Mouse (Mus musculus) c-Kit-positive CD71-positive TER-119-negative erythroid progenitor cells, embryonic 14.5 days (primary cell): ENCODE results near the gene Tmem62.
"Not testable (repeated sequence)": the region's sequence is repeated elsewhere in the genome, so short reads cannot be mapped to it uniquely, and the experiment has no call there.

Experiments used
- DNase-seq: peaks from one replicate; pipeline ENCODE4 v3.0.0-alpha.2; 2013; ENCODE audit warnings: low read depth

Gene Tmem62

DNA sequence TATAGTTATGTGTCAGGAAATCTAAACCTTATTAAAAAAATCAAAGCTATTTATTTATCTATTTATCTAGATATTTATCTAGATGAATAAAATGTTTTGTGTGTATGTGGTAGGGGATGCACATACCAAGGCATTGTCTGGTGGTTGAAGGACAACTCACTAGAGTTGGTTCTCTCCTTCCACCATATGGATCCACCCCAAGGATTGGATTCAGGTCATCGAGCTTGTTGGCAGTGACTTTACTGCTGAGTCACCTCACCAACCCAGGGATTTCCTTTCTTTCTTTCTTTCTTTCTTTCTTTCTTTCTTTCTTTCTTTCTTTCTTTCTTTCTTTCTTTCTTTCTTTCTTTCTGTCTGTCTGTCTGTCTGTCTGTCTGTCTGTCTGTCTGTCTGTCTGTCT is 19.8 kb downstream of the Tmem62 start:
- not testable (repeated sequence) for DNase-seq

GRCm38 (mm10) chr2:120998863-120999262 is 22.0 kb downstream of the Tmem62 start:
- no peak for DNase-seq

DNA sequence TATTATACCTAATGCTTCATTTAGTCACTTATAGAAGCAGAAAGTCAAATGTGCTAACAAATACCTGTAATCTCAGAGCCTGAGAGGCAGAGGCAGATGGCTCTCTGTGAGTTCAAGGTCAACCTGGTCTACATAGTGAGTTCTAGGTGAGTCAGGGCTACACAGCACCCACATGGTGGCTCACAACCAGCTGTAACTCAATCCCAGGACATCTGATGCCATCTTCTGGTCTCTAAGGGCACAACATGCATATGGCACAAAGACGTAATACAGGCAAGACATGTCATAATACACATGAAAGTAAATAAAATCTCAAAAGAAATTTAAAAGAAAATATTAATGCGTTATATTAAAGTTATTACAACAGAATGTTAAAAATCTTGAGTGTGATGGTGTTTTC is 26.8 kb downstream of the Tmem62 start:
- no peak for DNase-seq

- DNase-seq = no peak
These were observed 27.4 kb downstream of the Tmem62 start for GRCm38 (mm10) chr2:121004018-121004811.

GRCm38 (mm10) chr2:121006986-121007385 is 30.2 kb downstream of the Tmem62 start:
- no peak for DNase-seq

GRCm38 (mm10) chr2:121007925-121008663 is 31.3 kb downstream of the Tmem62 start, which contains the start of gene Ccndbp1:
TSS of gene Ccndbp1 (plus strand) at chr2:121008403.
- peak; percentile 88 for DNase-seq

DNA sequence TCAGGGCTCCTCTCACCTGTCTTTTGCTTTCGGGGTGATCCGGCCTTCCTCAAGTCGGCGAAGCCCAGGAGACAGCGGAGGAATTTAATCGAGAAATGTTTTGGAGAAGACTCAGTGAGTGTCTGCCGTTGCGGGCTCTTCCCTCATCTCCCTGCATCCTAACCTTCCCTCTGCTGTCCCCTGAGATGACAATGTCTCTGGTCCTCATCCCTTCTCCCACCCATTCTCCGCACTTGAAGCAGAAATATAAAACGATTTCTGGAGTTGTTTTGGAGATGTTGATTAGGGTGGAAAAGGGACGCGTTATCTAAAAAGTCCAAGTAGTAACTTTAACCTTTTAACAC is 31.8 kb downstream of the Tmem62 start:
- no peak for DNase-seq

DNA sequence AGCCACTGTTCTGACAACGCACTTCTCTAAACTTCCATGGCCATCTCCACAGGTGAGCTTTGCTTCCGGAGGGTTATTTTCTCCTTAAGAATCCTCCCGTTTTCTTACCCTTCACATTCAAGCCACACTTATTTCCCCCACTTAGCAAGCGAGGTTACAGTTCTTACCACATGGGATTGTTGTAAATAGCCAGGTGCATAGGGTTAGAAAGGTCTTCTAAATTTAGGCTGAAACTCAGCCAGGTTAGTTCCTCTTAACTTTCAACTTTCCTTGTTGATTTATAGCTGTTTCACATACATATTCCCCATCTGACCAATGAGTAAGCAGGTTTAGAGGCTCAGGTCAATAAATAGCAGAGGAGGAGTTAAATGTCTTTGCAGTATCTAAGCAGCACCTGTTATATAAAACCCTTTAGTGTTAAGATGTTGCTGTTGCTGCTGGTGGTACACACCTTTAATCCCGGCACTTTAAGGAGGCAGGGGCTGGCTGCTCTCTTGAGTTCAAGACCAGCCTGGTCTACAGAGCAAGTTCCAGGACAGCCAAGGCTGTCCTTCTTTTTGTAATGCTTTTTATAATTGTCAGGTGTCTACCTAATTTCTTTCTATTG is 32.4 kb downstream of the Tmem62 start:
- no peak for DNase-seq

- DNase-seq = no peak
These were observed 35.9 kb downstream of the Tmem62 start for GRCm38 (mm10) chr2:121012676-121013075.

DNA sequence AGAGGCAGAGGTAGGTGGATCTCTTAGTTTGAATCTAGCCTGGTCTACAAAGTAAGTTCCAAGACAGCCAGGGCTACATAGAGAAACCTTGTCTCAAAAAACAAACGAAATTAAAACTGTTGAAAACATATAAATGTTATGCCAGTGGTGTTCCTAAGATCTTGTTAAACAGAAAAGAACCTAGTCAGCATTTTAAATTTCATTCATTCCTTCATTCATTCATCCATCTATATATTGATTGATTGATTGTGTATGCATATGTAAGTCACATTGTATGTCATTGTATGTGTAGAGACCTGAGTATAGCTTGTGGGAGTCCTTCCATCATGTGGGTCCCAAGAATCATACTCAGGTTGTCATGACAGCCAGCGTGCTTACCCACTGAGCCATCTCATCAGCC is 38.7 kb downstream of the Tmem62 start:
- no peak for DNase-seq

GRCm38 (mm10) chr2:121016226-121016625 is 39.4 kb downstream of the Tmem62 start:
- DNase-seq = no peak

DNA sequence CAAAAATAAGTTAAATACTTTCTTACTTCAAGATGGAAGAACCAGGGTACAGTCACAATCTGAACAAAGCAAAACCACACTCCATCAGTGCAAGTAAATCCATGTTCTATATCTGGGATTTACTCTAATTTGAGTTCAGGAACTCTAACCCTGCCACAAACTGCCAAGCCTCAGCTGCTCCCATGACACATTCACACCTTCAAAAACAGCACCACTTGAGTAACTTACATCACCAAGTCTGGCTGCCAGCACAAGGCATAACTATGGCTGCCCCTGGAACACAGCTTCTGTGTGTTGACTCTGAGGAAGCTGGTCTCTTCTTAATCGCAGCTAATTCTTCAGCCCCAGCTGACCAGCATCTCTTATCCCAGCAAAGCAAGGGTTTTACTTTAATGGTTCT is 40.3 kb downstream of the Tmem62 start:
- no peak for DNase-seq

- no peak for DNase-seq
These were observed 46.1 kb downstream of the Tmem62 start for GRCm38 (mm10) chr2:121022918-121023317.

GRCm38 (mm10) chr2:121036733-121037341 is 60.0 kb downstream of the Tmem62 start, which contains the start of gene Epb42:
TSS of gene Epb42 (minus strand) at chr2:121037072.
- peak; percentile 84 for DNase-seq

- not testable (repeated sequence) for DNase-seq
These were observed 62.0 kb downstream of the Tmem62 start for GRCm38 (mm10) chr2:121038851-121039250.

DNA sequence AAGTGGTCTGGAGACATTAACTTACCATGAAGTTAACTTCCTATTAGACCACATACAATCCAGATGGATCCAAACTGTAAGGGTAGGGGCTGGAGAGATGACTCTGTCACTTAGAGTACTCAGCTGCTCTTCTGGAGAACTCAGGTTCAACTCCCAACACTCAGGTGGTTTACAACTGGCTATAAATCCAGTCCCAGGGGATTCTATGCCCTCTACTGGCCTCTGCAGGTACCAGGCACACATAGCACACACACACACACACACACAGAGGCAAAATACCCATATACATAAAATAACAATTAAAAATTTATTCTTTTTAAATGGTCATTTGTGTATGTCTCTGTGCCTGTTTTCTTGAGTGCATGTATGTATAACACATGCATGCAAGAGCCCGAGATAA is 62.6 kb downstream of the Tmem62 start:
- DNase-seq = no peak

DNA sequence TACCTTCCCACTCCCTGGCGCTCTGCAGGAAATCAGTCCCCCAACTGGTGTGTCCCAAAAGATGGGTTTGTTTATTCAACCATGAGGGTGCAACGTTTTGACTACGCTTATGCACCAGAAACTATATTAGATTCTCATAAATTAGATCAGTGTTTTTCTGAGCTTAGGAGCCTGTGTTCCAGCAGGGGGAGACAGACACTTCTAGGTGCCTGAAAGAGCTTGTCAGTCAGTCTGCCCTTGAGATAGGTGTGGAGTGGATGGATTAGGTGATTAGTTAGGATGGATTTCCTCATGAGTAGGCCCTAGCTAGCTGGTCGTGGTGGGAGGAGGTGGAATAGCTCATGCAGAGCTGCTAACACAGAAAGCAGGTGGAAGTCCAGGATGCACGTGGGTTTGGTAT is 64.3 kb downstream of the Tmem62 start:
- DNase-seq = no peak

GRCm38 (mm10) chr2:121045653-121046052 is 68.8 kb downstream of the Tmem62 start:
- no peak for DNase-seq

GRCm38 (mm10) chr2:121052176-121052575 is 75.4 kb downstream of the Tmem62 start:
- DNase-seq = no peak

- DNase-seq = no peak
These were observed 77.2 kb downstream of the Tmem62 start for GRCm38 (mm10) chr2:121054060-121054459.

- no peak for DNase-seq
These were observed 79.1 kb downstream of the Tmem62 start for GRCm38 (mm10) chr2:121055915-121056314.
